Mouse (Mus musculus): ENCODE data around the gene Elavl1. TPM values are rescaled to one million over a fixed set of nuclear protein-coding genes. Genes with fewer than 3 reads are reported as not detected.

Gene Elavl1
- polyA plus RNA-seq, 1 experiment from 2014 or later, result 38.9 TPM

DNA sequence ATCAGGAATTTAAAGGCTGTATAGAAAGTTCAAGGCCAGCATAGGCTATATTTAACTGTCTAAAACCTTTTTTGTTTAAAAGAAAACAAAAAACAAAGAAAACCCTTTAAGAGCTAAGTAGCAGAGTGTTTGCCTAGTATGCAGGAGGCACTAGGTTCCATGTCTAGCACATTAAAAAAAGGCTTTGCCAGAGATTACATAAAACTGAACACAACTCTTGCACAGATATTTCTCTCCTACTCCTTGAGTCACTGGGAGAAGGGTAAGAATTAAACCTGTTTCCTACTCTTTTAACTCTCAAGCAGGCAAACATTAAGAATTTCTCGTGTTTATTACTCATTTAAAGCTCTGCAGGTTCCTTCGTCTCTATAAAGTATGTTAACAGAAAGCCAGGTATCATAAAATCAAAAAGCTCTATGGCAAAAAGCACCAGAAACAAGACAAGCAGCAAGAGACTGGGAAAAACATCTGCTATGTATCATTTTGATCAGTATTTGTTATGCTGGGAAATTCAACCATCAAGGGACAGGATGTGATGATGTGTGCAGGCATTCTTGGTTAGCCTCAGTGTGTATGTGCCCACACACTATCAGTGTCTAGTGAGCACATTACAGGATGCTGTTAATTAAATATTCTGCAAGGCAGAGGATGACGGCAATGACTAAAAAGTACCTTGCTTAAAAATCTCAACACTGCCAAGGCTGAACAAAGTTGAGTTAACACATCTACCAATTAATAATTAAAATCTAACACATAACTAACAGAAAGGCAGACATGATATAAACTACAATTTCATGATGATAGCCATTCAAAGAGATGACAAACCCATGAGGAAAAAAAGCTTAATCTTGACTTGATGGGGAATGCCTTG lies 11.7 kb downstream of the Elavl1 start:
- Histone ChIP-seq H3K27ac (no peak overlapping the region), H3K36me3 (ENCODE audit: inconsistent target) (peaks cover 31% of the 10 kb centered on the region), H3K4me3 (ENCODE audit: inconsistent target) (no peak overlapping the region), H3K79me2 (ENCODE audit: inconsistent target) (peaks cover 100% of the 10 kb centered on the region)
- 94% methylated on average over 2 of the region's 3 CpGs for WGBS (ENCODE audit: missing documents)

DNA sequence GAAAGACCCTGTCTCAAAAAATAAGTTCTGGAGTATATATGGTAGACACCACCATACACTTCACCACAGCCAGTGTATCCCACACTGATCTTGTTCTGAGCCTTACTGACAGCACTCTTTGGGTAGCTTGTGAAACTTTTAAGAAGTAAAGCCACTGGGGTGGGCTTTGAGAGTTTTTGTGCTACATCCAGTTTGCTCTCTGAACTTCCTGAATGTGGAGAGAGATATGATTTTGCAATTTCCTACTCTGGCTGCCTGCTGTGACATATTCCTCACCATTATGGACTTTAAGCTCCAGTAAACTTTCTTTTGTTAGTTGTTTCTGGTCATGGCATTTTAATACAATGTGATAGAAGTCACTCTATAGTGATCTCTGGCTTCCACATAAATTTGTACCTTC lies 13.1 kb downstream of the Elavl1 start:
- Histone ChIP-seq H3K79me2 (ENCODE audit: inconsistent target) (peaks cover 100% of the 10 kb centered on the region), H3K27ac (0 out of 2 replicates have a peak overlapping the region, but pooled peaks have one; percentile 12), H3K4me3 (ENCODE audit: inconsistent target) (no peak overlapping the region), H3K36me3 (ENCODE audit: inconsistent target) (peaks cover 32% of the 10 kb centered on the region)

DNA sequence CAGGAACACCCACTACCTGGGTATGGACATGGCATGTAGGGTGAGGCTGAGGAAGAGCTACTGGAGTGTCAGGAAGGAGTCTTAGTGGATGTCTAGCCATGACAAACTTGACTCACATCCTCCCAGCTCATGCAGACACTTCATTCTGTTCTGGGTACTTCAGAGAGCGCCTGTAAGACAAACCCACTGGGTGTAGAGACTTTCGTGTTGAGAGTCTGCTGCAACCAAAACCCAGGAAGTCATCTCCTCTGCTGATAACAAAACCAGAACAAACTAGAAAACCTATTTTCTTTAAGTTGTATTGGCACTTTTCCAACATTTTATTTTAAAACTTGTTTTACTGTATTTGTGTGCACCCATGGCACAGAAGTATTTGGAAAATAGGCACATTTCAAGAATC lies 19.4 kb downstream of the Elavl1 start:
- Histone ChIP-seq H3K36me3 (ENCODE audit: inconsistent target) (peaks cover 70% of the 10 kb centered on the region), H3K4me3 (ENCODE audit: inconsistent target) (no peak overlapping the region), H3K27ac (no peak overlapping the region), H3K79me2 (ENCODE audit: inconsistent target) (peaks cover 54% of the 10 kb centered on the region; the same call in 1 of the 2 replicates)
- 76% methylated on average over 2 of the region's 2 CpGs for WGBS (ENCODE audit: missing documents)

DNA sequence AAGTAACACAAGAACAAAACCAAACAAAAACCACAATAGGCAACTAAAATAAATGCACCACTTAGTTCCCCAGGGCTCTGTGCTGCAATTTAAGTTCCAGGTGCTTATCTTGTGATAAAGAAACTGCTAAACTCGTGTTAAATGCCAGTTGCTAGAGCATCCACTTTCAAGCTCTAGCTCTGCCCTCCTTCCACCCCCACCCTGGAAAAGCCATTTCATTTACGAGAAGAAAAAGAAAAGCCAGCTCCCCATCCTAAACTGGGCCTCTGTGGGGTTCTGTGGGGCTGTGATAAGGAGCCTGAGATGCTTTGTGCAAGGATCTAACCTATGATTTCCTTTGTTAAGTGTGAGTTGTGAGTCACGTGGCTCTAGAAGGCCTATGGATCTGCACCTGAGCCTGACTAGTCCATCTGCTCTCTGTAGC lies 21.1 kb downstream of the Elavl1 start:
- Histone ChIP-seq H3K4me3 (ENCODE audit: inconsistent target) (no peak overlapping the region), H3K36me3 (ENCODE audit: inconsistent target) (peaks cover 64% of the 10 kb centered on the region)

DNA sequence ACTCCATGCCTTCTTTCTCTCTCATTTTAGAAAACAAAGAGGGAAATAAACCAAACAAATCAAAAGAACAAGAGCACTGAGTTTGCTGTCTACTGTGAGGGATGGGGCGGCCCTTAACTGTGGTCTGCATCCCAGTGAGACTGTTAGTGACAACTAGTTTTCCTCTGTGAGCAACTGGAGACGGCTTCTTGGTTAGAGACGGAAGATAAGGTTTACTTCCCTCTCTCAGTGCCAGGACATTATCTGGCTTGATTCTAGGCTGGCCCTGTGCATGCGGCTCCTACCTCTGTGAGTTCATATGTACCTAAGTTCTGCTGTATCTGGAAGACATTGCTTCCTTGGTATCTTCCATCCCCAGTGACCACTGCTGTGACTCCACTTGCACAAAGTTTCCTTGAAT lies 27.4 kb downstream of the Elavl1 start:
- WGBS (ENCODE audit: missing documents), result 100% methylated on average over 4 of the region's 4 CpGs
- Histone ChIP-seq H3K27ac (no peak overlapping the region), H3K4me3 (ENCODE audit: inconsistent target) (no peak overlapping the region), H3K79me2 (ENCODE audit: inconsistent target) (no peaks in the 10 kb centered on the region), H3K36me3 (ENCODE audit: inconsistent target) (peaks cover 70% of the 10 kb centered on the region)

More for the DNA sequence above, 21.1 kb downstream of the Elavl1 start:
- peaks cover 37% of the 10 kb centered on the region; the same call in 1 of the 2 replicates for H3K79me2 ChIP-seq (ENCODE audit: inconsistent target)
- WGBS (ENCODE audit: missing documents), result 80% methylated on average over 3 of the region's 3 CpGs
- H3K27ac ChIP-seq, result no peak overlapping the region

DNA sequence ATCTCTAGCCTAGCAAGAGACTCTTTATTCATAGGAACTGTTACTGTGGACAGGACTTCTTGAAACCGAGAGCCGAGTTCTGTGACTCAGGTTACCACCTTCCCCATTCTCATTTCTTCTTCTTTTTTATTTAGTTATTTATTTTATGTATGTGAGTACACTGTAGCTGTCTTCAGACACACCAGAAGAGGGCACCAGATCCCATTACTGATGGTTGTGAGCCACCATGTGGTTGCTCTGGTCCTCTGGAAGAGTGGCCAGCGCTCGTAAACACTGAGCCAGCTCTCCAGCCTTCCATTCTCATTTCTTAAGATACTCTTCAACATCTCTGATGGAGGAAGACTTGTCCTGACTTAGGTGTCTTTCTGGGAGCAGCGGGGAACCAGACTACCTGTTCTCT lies 32.5 kb downstream of the Elavl1 start:
- no peaks in the 10 kb centered on the region for H3K79me2 ChIP-seq (ENCODE audit: inconsistent target)
- H3K4me3 ChIP-seq (ENCODE audit: inconsistent target), result no peak overlapping the region
- peaks cover 73% of the 10 kb centered on the region for H3K36me3 ChIP-seq (ENCODE audit: inconsistent target)
- WGBS (ENCODE audit: missing documents), result 84% methylated on average over 4 of the region's 5 CpGs
- H3K27ac ChIP-seq, result no peak overlapping the region

DNA sequence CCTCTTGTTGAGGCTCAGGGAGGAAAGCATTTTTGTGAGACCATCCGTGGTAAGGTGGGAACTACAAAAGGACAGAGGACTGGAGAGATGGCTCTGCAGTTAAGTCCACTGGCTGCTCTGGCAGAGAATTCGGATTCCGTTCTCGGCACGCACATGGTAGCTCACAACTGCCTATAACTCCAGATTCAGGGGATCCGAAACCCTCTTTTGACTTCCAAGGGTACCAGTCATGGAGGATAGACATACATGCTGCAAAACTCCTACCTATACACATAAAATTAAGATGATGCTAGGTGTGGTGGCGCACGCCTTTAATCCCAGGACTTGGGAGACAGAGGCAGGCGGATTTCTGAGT lies 49.1 kb downstream of the Elavl1 start:
- H3K79me2 ChIP-seq (ENCODE audit: inconsistent target), result peaks cover 38% of the 10 kb centered on the region
- peaks cover 12% of the 10 kb centered on the region for H3K36me3 ChIP-seq (ENCODE audit: inconsistent target)
- 0 out of 2 replicates have a peak overlapping the region, but pooled peaks have one; percentile 7 for H3K27ac ChIP-seq
- WGBS (ENCODE audit: missing documents), result 28% methylated on average over 9 of the region's 9 CpGs
- peak overlapping the region; percentile 97 for H3K4me3 ChIP-seq (ENCODE audit: inconsistent target)

DNA sequence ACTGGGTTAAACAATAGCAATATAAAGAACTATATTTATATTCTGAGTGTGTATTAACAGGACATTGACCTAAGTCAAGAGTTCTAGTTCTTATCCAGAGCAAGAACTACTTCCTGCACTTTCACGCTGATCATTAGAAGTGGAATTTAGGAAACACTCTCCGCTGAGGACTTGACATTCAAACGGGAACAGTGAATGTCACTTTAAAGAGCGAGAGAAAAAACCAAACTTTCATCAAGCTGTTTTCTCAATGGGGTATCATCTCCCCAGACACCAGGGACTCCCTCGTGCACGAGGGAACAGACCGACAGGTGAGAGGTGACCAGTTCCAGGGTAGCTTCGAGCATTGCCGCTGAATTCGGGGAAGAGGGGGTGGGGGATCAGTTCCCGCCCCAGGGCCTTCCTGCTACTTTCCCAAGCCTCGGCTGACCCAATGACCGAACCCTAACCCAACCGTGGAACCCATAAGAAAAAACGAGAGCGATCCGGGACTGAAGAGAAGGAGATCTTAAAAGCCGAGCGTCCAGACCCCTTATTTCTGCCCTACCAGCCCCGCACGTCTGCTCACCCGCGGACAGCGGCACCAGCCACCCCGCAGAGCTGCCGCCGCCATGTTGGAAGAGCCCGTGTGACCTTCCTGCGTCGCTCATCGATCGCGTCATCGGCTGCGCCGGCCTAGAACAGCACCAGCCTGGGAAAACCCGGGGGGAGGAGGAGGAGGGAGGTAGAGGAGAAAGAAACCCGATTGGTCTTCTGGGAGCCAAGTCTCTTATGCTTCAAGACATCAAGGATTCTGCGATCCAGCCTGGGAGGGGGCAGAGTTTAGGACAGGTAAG lies 49.7 kb downstream of the Elavl1 start, which contains the start of gene Timm44:
TSS of gene Timm44 (minus strand) at position 639 of the 836 bp plus-strand sequence.
- WGBS (ENCODE audit: missing documents), result under 1% methylated on average over 37 of the region's 39 CpGs
- Histone ChIP-seq H3K4me3 (ENCODE audit: inconsistent target) (peak within 1 kb of the TSS; percentile 97), H3K27ac (peak within 1 kb of the TSS; percentile 58), H3K36me3 (ENCODE audit: inconsistent target) (peaks cover 12% of the 10 kb centered on the region), H3K79me2 (ENCODE audit: inconsistent target) (peaks cover 38% of the 10 kb centered on the region)

DNA sequence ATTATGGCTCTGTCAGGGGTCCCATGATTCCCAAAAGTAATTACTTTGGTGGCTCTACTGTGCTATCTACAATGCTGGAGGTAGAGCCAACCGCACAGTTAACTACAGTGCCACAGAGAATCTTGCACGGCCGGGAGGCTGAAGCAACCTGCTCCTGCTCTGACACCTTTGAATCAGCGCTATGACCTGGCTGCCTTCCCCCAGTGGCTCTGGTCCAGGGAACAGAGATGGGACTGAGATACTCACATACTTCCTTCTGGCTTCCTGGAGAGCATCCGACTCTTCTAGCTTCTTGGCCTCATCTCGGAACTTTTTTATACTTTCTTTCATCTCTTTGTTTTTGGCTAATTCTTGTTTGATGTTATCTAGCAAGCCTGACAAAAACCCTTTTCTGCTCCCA lies 55.6 kb downstream of the Elavl1 start:
- H3K27ac ChIP-seq, result no peak overlapping the region
- peaks cover 67% of the 10 kb centered on the region for H3K36me3 ChIP-seq (ENCODE audit: inconsistent target)
- WGBS (ENCODE audit: missing documents), result 92% methylated on average over 6 of the region's 6 CpGs
- H3K4me3 ChIP-seq (ENCODE audit: inconsistent target), result no peak overlapping the region
- peaks cover 28% of the 10 kb centered on the region for H3K79me2 ChIP-seq (ENCODE audit: inconsistent target)

DNA sequence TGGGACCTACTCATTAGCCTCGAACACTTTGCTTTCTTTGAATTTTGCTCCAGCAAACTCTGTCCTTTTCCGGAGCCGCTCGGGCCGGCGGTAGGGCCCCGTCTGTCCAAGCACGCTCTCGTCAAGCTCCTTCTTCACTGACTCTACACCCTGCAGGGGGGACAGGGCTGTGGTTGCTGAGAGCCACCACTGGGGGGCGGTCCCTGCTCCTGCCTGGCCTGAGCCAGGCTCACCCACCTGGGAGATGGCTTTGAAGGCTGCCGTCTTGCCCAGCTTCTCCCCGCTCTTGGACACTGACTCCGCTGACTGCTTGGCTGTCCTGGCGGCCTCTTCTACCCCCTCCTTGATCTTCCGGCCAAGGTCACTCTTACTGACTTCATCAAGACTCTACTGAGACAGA lies 57.6 kb downstream of the Elavl1 start:
- 95% methylated on average over 15 of the region's 15 CpGs for WGBS (ENCODE audit: missing documents)

DNA sequence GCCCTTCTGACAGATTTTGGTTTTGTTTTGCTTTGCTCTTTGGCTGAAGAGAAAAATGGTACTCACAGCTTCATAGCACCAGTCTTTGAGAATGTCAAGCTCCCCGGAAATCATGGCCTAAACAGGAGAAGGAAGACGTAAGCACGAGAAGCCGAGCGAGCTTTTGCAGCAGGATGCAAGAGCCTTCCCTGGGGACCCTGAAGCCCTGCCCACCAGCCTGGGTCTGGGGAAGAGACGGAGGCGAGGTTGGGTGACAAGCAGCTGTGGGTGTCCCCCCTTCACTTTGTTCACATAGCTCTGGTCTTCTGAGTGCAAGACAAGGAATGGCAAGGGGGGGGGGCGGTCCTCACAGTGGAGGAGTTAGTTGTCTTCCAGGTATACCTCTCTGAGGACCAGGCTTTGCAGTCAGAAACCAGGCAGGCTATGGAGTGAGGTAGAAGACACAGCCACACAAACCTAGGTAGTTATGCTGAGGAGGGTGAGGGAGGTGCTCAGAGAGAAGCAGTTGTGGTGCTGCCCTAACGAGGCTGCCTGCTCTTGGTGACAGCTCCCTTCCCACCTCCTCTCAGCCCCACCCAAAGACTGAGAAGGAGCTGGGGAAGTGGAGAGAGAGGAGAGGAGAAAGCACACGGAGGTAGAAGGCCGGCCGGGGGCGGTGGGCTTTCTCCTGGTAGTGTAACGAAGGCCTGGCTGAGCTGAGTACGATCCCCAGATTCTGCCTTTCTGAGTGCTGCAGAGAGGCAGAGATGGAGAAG lies 59.9 kb downstream of the Elavl1 start:
- Histone ChIP-seq H3K79me2 (ENCODE audit: inconsistent target) (no peaks in the 10 kb centered on the region), H3K36me3 (ENCODE audit: inconsistent target) (peaks cover 80% of the 10 kb centered on the region)
- WGBS (ENCODE audit: missing documents), result 93% methylated on average over 15 of the region's 15 CpGs

More for the DNA sequence above, 57.6 kb downstream of the Elavl1 start:
- Histone ChIP-seq H3K36me3 (ENCODE audit: inconsistent target) (peaks cover 67% of the 10 kb centered on the region), H3K79me2 (ENCODE audit: inconsistent target) (peaks cover 8% of the 10 kb centered on the region; the same call in 1 of the 2 replicates), H3K4me3 (ENCODE audit: inconsistent target) (no peak overlapping the region), H3K27ac (no peak overlapping the region)

DNA sequence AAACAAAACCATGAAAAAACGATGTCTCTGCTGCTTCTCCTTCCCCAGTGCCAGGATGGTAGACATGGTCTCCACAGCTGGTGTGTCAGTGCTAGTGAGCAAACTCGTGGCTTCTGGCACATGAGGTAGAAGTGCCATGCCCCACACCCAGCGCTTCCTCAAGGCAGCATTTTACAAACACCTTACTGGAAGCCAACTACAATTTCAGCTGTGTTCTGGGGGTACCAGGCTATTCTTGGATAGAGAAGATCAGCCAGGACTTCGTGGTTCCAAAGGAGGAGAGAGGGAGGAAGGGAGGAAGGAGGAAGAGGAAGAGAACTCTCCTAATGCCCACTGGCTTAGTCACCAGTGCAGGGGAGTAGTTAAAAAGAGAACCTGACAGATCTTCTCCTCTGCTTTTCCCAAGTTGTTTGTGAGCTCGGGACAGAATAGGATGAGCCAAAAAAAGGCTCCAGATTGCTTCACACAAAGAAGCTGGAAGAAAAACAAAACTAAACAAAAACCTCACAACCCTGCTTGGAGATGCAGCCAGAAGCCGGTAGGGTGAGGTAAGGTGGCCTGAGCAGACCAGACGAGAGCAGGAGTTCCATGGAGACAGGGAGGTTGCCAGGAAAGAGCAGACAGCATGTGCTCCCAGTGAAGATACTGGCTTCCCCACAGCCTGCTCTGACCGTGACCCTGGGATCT lies 62.0 kb downstream of the Elavl1 start:
- H3K4me3 ChIP-seq (ENCODE audit: inconsistent target), result no peak overlapping the region
- peaks cover 62% of the 10 kb centered on the region for H3K36me3 ChIP-seq (ENCODE audit: inconsistent target)
- 71% methylated on average over 8 of the region's 8 CpGs for WGBS (ENCODE audit: missing documents)
- H3K79me2 ChIP-seq (ENCODE audit: inconsistent target), result no peaks in the 10 kb centered on the region
- H3K27ac ChIP-seq, result no peak overlapping the region

More for the DNA sequence above, 59.9 kb downstream of the Elavl1 start:
- H3K4me3 ChIP-seq (ENCODE audit: inconsistent target), result no peak overlapping the region
- no peak overlapping the region for H3K27ac ChIP-seq

DNA sequence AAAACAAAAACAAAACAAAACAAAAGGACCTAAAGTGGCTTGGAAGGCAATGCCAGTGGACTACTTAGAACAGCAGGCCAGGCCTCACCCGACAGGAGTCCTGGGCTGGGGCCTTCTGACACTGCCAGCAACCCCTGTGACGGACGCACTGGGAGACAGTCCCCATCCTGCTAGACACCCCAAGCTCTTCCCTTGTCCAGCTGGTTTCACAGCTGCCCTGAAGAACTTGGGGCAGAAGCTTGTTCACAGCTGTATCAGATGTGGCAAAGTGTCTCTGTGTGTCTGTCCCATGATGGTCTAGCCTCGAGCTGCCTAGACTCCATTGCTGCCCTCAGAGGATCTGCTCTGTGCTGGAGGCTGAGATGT lies 65.4 kb downstream of the Elavl1 start:
- H3K4me3 ChIP-seq (ENCODE audit: inconsistent target), result no peak overlapping the region
- no peaks in the 10 kb centered on the region for H3K79me2 ChIP-seq (ENCODE audit: inconsistent target)
- H3K36me3 ChIP-seq (ENCODE audit: inconsistent target), result peaks cover 46% of the 10 kb centered on the region
- H3K27ac ChIP-seq, result no peak overlapping the region
- WGBS (ENCODE audit: missing documents), result 98% methylated on average over 4 of the region's 4 CpGs

Data from macrophage (primary cell).